In genomic region chr5:27687311-27687710, GRCm38 (mm10) we compare ENCODE assay signal across 18 mouse cellular contexts.
DNase-seq lines count a peak whose midpoint lies in the region; ATAC-seq and TF ChIP-seq lines count a peak whose summit lies in the region.
"Had no signal": no experiment of that assay in that cellular context is flagged by ENCODE, and none has a peak within 500 bp of the region (broad histone marks: within the 10 kb centered on the region; RNA-seq: fewer than 3 reads in every experiment).

No protein-coding gene starts in this region.

- H3K27me3 ChIP-seq in hindbrain, postnatal 0 days (ENCODE audit: insufficient read depth, low read length) = no peaks in the 10 kb centered on the region
- no peaks in the 10 kb centered on the region for H3K27me3 ChIP-seq in hindbrain, embryonic 14.5 days (ENCODE audit: control insufficient read depth, insufficient read depth, low read length)
- H3K27me3 ChIP-seq in midbrain, postnatal 0 days (ENCODE audit: insufficient read depth, low read length) = no peaks in the 10 kb centered on the region
- H3K27me3 ChIP-seq in midbrain, embryonic 13.5 days = no peaks in the 10 kb centered on the region
- H3K27me3 ChIP-seq: megakaryocyte, embryonic 14.5 days had no signal

- no peak overlapping the region for H3K4me2 ChIP-seq in hindbrain, postnatal 0 days (ENCODE audit: low read depth, low read length)
- H3K4me2 ChIP-seq in hindbrain, embryonic 14.5 days (replicated peaks) = no peak overlapping the region
- H3K4me2 ChIP-seq in midbrain, postnatal 0 days (ENCODE audit: low read depth, low read length, poor library complexity, severe bottlenecking) = no peak overlapping the region
- no peak overlapping the region for H3K4me2 ChIP-seq in midbrain, embryonic 13.5 days (replicated peaks)

- ATAC-seq in hindbrain, postnatal 0 days = no peak
- ATAC-seq in hindbrain, embryonic 14.5 days (ENCODE audit: low FRiP score) = no peak
- no peak for ATAC-seq in midbrain, postnatal 0 days (ENCODE audit: low FRiP score)
- ATAC-seq in midbrain, embryonic 13.5 days = no peak
- no peak for ATAC-seq in megakaryocyte, adult 5-6 weeks (ENCODE audit: poor library complexity, severe bottlenecking)
- ATAC-seq: CD4-positive, CD25-positive, alpha-beta regulatory T cell, adult 4 months; forebrain, embryonic 16.5 days had no signal

- WGBS in hindbrain, postnatal 0 days = 82% methylated on average over 2 of the region's 2 CpGs
- 85% methylated on average over 2 of the region's 2 CpGs for WGBS in hindbrain, embryonic 14.5 days
- WGBS in midbrain, postnatal 0 days = 87% methylated on average over 2 of the region's 2 CpGs
- 87% methylated on average over 2 of the region's 2 CpGs for WGBS in midbrain, embryonic 13.5 days

- TF ChIP-seq CTCF in hindbrain, postnatal 0 days (IDR thresholded peaks at IDR 0.05; ENCODE audit: low read depth) = peak; percentile 47
- peak; percentile 56 for TF ChIP-seq CTCF in midbrain, postnatal 0 days (IDR thresholded peaks at IDR 0.05)

- H3K4me3 ChIP-seq in hindbrain, postnatal 0 days (ENCODE audit: low read length) = no peak overlapping the region
- H3K4me3 ChIP-seq in hindbrain, embryonic 14.5 days (replicated peaks; ENCODE audit: low read length) = no peak overlapping the region
- no peak overlapping the region for H3K4me3 ChIP-seq in midbrain, postnatal 0 days (ENCODE audit: low read depth, low read length)
- H3K4me3 ChIP-seq in midbrain, embryonic 13.5 days (replicated peaks) = no peak overlapping the region
- H3K4me3 ChIP-seq: megakaryocyte, embryonic 14.5 days had no signal

- H3K9me3 ChIP-seq in hindbrain, postnatal 0 days (ENCODE audit: low read length) = no peaks in the 10 kb centered on the region
- H3K9me3 ChIP-seq in hindbrain, embryonic 14.5 days (ENCODE audit: control insufficient read depth, low read length) = no peaks in the 10 kb centered on the region
- no peaks in the 10 kb centered on the region for H3K9me3 ChIP-seq in midbrain, postnatal 0 days (ENCODE audit: low read length)
- H3K9me3 ChIP-seq in midbrain, embryonic 13.5 days = no peaks in the 10 kb centered on the region

- DNase-seq in hindbrain, postnatal 0 days (ENCODE audit: low spot score) = peak; percentile 26
- DNase-seq in hindbrain, embryonic 14.5 days (ENCODE audit: low spot score) = no peak
- peak; percentile 20 for DNase-seq in midbrain, postnatal 0 days (ENCODE audit: low spot score)
- DNase-seq in c-Kit-negative CD71-positive TER-119-positive erythroid progenitor cells, embryonic 14.5 days (ENCODE audit: low read depth, low spot score) = peak; percentile 54
- no peak for DNase-seq in urinary bladder, adult 18-20 months (ENCODE audit: low spot score in 2 of 2)
- DNase-seq: adrenal gland, postnatal 25 days; cerebellum, postnatal 36 days; gastrocnemius, postnatal 36 days; kidney, adult 18-20 months; left cerebral cortex, postnatal 4 days; lung, adult 18-20 months; spleen, adult 18-20 months; thymus, postnatal 36 days had no signal

- no peak overlapping the region for H3K9ac ChIP-seq in hindbrain, postnatal 0 days (replicated peaks; ENCODE audit: low read length)
- H3K9ac ChIP-seq in hindbrain, embryonic 14.5 days = no peak overlapping the region
- H3K9ac ChIP-seq in midbrain, postnatal 0 days (replicated peaks; ENCODE audit: low read length, poor library complexity, severe bottlenecking) = no peak overlapping the region
- H3K9ac ChIP-seq in midbrain, embryonic 13.5 days (replicated peaks) = no peak overlapping the region

- no peaks in the 10 kb centered on the region for H3K36me3 ChIP-seq in hindbrain, postnatal 0 days (ENCODE audit: insufficient read depth, low read length)
- H3K36me3 ChIP-seq in hindbrain, embryonic 14.5 days (replicated peaks; ENCODE audit: control insufficient read depth, insufficient read depth) = 0 out of 2 replicates have a peak, but pooled peaks cover 7% of the 10 kb centered on the region
- H3K36me3 ChIP-seq in midbrain, postnatal 0 days (ENCODE audit: insufficient read depth, low read length) = peaks cover 16% of the 10 kb centered on the region; the same call in 1 of the 2 replicates
- 0 out of 2 replicates have a peak, but pooled peaks cover 5% of the 10 kb centered on the region for H3K36me3 ChIP-seq in midbrain, embryonic 13.5 days

- H3K4me1 ChIP-seq in hindbrain, postnatal 0 days (ENCODE audit: insufficient read depth, low read length) = no peaks in the 10 kb centered on the region
- no peaks in the 10 kb centered on the region for H3K4me1 ChIP-seq in hindbrain, embryonic 14.5 days (replicated peaks; ENCODE audit: control insufficient read depth, insufficient read depth, low read length)
- H3K4me1 ChIP-seq in midbrain, postnatal 0 days (ENCODE audit: insufficient read depth, low read length) = no peaks in the 10 kb centered on the region
- H3K4me1 ChIP-seq in midbrain, embryonic 13.5 days (replicated peaks) = peaks cover 12% of the 10 kb centered on the region
- H3K4me1 ChIP-seq: megakaryocyte, embryonic 14.5 days had no signal

- H3K27ac ChIP-seq in hindbrain, postnatal 0 days = no peak overlapping the region
- no peak overlapping the region for H3K27ac ChIP-seq in hindbrain, embryonic 14.5 days
- H3K27ac ChIP-seq in midbrain, postnatal 0 days (ENCODE audit: low read depth, low read length) = no peak overlapping the region
- no peak overlapping the region for H3K27ac ChIP-seq in midbrain, embryonic 13.5 days

Comparison
In these comparisons a context has a peak if more than half of its experiments do, and no peak if none do; other contexts are left out.
1. DNase-seq: peak in hindbrain, postnatal 0 days (single experiment), midbrain, postnatal 0 days (single experiment) and c-Kit-negative CD71-positive TER-119-positive erythroid progenitor cells, embryonic 14.5 days (single experiment); none in hindbrain, embryonic 14.5 days (single experiment) and urinary bladder, adult 18-20 months (0 of 2).